Mouse (Mus musculus): ENCODE data around the gene Nrde2.

Nrde2 gene

GRCm38 (mm10) chr12:100109986-100110696 is 49.3 kb downstream of the Nrde2 start, which contains the start of gene Psmc1:
Gene Psmc1, plus strand, starts transcription at chr12:100110154.
- ChIA-PET POLR2A (interaction anchor here in 3 of 4 experiments (0.7 to 3.3 kb wide), 30 partner anchors 9 to 1000 kb away, joined by 3 to 34 read pairs (median 3); partner anchors contain the start of genes Kcnk13 (in 1 of the 3) and Nrde2 (in 1 of the 3)), CTCF (interaction anchor here in 2 of 4 experiments (0.6 to 1.7 kb wide), 3 partner anchors 22 to 266 kb away, joined by 3 to 4 read pairs (median 3); no protein-coding TSS in a partner anchor)

- ChIA-PET POLR2A (interaction anchor here in 1 of 4 experiments (0.9 to 2.8 kb wide), 5 partner anchors 9 to 135 kb away, joined by 3 to 18 read pairs (median 4); no protein-coding TSS in a partner anchor), CTCF (interaction anchor here in 3 of 4 experiments (0.8 to 2.9 kb wide), 4 partner anchors 24 to 143 kb away, joined by 3 to 50 read pairs (median 8); partner anchors contain the start of gene Kcnk13 (in 1 of the 3))
Measured at GRCm38 (mm10) chr12:100107436-100107835, 52.0 kb downstream of the Nrde2 start.

- ChIA-PET POLR2A (interaction anchor here in 2 of 4 experiments (0.6 to 2.8 kb wide), 8 partner anchors 10 to 134 kb away, joined by 3 to 18 read pairs (median 4); no protein-coding TSS in a partner anchor), CTCF (interaction anchor here (0.6 to 2.9 kb wide), 14 partner anchors 8 to 1612 kb away, joined by 3 to 50 read pairs (median 4); partner anchors contain the start of gene Kcnk13 (in 1 of the 4))
Measured at GRCm38 (mm10) chr12:100106275-100106895, 53.1 kb downstream of the Nrde2 start.

- ChIA-PET CTCF (interaction anchor here in 2 of 4 experiments (1.0 kb wide), 2 partner anchors 10 to 131 kb away, joined by 3 to 5 read pairs; no protein-coding TSS in a partner anchor), POLR2A (no interaction called here)
Measured at GRCm38 (mm10) chr12:100104530-100104929, 54.9 kb downstream of the Nrde2 start.

- CTCF ChIA-PET, result interaction anchor here in 1 of 4 experiments (0.6 kb wide), 2 partner anchors 138 to 239 kb away, joined by 3 read pairs; no protein-coding TSS in a partner anchor
- POLR2A ChIA-PET, result no interaction called here
Measured at GRCm38 (mm10) chr12:100101651-100102050, 57.8 kb downstream of the Nrde2 start.

- POLR2A ChIA-PET, result interaction anchor here in 1 of 4 experiments (0.7 kb wide), 1 partner anchor 23 kb away, joined by 7 read pairs; no protein-coding TSS in a partner anchor
- CTCF ChIA-PET, result interaction anchor here in 3 of 4 experiments (0.5 to 1.0 kb wide), 4 partner anchors 41 to 136 kb away, joined by 3 to 6 read pairs (median 3); no protein-coding TSS in a partner anchor
Measured at GRCm38 (mm10) chr12:100100707-100101030, 58.8 kb downstream of the Nrde2 start.

- CTCF ChIA-PET, result interaction anchor here in 3 of 4 experiments (0.5 to 1.0 kb wide), 4 partner anchors 41 to 135 kb away, joined by 3 to 6 read pairs (median 3); no protein-coding TSS in a partner anchor
- POLR2A ChIA-PET, result interaction anchor here in 1 of 4 experiments (0.7 kb wide), 1 partner anchor 22 kb away, joined by 7 read pairs; no protein-coding TSS in a partner anchor
Measured at GRCm38 (mm10) chr12:100099971-100100706, 59.3 kb downstream of the Nrde2 start.

GRCm38 (mm10) chr12:100093046-100093445 is 66.4 kb downstream of the Nrde2 start:
- CTCF ChIA-PET, result no interaction called here
- POLR2A ChIA-PET, result no interaction called here

GRCm38 (mm10) chr12:100090750-100091149 is 68.7 kb downstream of the Nrde2 start:
- ChIA-PET POLR2A (interaction anchor here in 1 of 4 experiments (0.6 kb wide), 1 partner anchor 900 kb away, joined by 3 read pairs; no protein-coding TSS in a partner anchor), CTCF (no interaction called here)

- POLR2A ChIA-PET, result interaction anchor here in 1 of 4 experiments (1.7 kb wide), 1 partner anchor 205 kb away, joined by 3 read pairs; the partner anchor contains the start of genes Efcab11 and Tdp1
- CTCF ChIA-PET, result no interaction called here
Measured at GRCm38 (mm10) chr12:100089265-100089664, 70.2 kb downstream of the Nrde2 start.

- CTCF ChIA-PET, result interaction anchor here in 1 of 4 experiments (2.9 kb wide), 1 partner anchor 115 kb away, joined by 9 read pairs; no protein-coding TSS in a partner anchor
- POLR2A ChIA-PET, result interaction anchor here in 2 of 4 experiments (0.5 to 1.7 kb wide), 2 partner anchors 203 to 590 kb away, joined by 3 read pairs; partner anchors contain the start of genes Efcab11 (in 1 of the 2) and Tdp1 (in 1 of the 2)
Measured at GRCm38 (mm10) chr12:100088026-100088425, 71.4 kb downstream of the Nrde2 start.

- ChIA-PET CTCF (no interaction called here), POLR2A (interaction anchor here in 1 of 4 experiments (0.8 kb wide), 1 partner anchor 12 kb away, joined by 3 read pairs; no protein-coding TSS in a partner anchor)
Measured at GRCm38 (mm10) chr12:100079636-100080286, 79.7 kb downstream of the Nrde2 start.

GRCm38 (mm10) chr12:100075715-100076114 is 83.7 kb downstream of the Nrde2 start:
- ChIA-PET CTCF (no interaction called here), POLR2A (no interaction called here)

Data from embryonic stem cell, embryonic (primary cell).